Mouse (Mus musculus) hindbrain, embryonic 10.5 days (tissue): ENCODE data around the gene Man1b1. TPM values are rescaled to one million over a fixed set of nuclear protein-coding genes. Genes with fewer than 3 reads are reported as not detected.

Experiments used
- DNase-seq: peaks from one replicate; pipeline ENCODE4 v3.0.0-alpha.2; 2017; ENCODE audit warnings: low spot score
- H3K27ac ChIP-seq: fragments of 300-500 bp; sonication (generic); 2 replicates; pipeline ENCODE4 v1.5.1; 2016; ENCODE audit warnings: mild to moderate bottlenecking, moderate library complexity
- H3K27me3 ChIP-seq: fragments of 300-500 bp; sonication (generic); 2 replicates; pipeline ENCODE4 v1.6.1; 2016; ENCODE audit warnings: mild to moderate bottlenecking; ENCODE audit not compliant: poor library complexity, insufficient read depth, severe bottlenecking
- H3K36me3 ChIP-seq: fragments of 300-500 bp; sonication (generic); 2 replicates; pipeline ENCODE4 v1.6.1; 2016; ENCODE audit warnings: mild to moderate bottlenecking, moderate library complexity
- H3K4me1 ChIP-seq: fragments of 300-500 bp; sonication (generic); replicated peaks from 2 replicates; pipeline ENCODE4 v1.6.1; 2016; ENCODE audit warnings: mild to moderate bottlenecking
- H3K4me3 ChIP-seq: fragments of 300-500 bp; sonication (generic); 2 replicates; pipeline ENCODE4 v1.5.1; 2016; ENCODE audit warnings: mild to moderate bottlenecking, moderate library complexity
- H3K9me3 ChIP-seq: fragments of 300-500 bp; sonication (generic); 2 replicates; pipeline ENCODE4 v1.6.1; 2016; ENCODE audit warnings: mild to moderate bottlenecking, moderate library complexity
- WGBS: fragments of 180-500 bp; shearing (Covaris S2); methylation state at CpG from one replicate; pipeline ENCODE4 v1.1.7; 2016; 5-methylcytosine and 5-hydroxymethylcytosine counted together
- polyA plus RNA-seq: library from polyadenylated mRNA; unstranded; fragments of >200 nt; fragmentation: Nextera tagmentation; extraction: Ambion mirVana; gene quantifications from 2 replicates; pipeline ENCODE4 v1.2.1, GENCODE M21; 2016

The Man1b1 gene
- polyA plus RNA-seq, result 57.4 and 58.7 TPM in 2 replicates

DNA sequence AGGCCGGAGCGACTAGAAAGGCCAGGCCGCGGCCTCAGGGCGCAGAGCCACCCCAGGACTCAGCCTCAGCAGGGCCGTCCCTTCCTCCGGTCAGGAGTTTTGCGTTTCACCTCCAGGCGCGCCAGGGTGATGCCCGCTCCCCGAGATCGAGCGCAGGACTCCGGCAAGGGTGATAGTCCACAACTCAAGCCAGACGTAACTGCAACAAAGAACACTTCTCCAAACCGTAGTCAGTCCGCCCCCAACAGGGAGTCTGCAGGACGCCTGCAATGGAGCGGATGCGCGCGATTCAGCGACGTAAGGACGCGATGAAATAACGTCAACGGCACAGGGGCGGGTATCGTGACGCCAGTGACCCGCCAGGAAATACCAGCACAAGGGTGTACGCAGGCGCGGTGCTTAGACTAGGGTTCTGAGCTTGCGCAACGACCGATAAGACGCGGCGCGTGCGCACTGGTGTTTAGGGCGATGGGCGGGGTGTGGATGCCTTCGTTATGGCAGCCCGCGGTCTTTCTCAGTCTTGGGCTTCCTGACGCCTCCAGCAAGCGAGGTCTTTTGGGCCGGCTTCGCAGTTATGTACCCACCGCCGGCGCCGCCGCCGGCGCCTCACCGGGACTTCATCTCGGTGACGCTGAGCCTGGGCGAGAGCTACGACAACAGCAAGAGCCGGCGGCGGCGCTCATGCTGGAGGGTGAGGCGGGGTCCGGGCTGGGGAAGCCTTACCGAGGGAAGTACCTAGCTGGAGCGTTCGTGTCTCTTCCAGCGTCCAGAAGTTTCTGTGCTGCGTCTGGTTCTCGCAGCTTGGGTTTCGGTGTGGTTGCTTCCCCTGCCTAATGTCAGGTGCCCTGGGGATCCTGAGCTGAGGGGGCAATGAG lies at the start of gene Man1b1:
Man1b1 (plus strand) TSS at position 53 of the 875 bp plus-strand sequence.
- peaks cover 41% of the 10 kb centered on the region for H3K36me3 ChIP-seq
- no peaks in the 10 kb centered on the region for H3K27me3 ChIP-seq
- WGBS, result under 1% methylated on average over 78 of the region's 78 CpGs
- DNase-seq, result peak; percentile 99
- peaks cover 29% of the 10 kb centered on the region for H3K4me1 ChIP-seq
- peak within 1 kb of the TSS; percentile 85 for H3K4me3 ChIP-seq
- H3K27ac ChIP-seq, result peak within 1 kb of the TSS; percentile 95
- H3K9me3 ChIP-seq, result no peaks in the 10 kb centered on the region

DNA sequence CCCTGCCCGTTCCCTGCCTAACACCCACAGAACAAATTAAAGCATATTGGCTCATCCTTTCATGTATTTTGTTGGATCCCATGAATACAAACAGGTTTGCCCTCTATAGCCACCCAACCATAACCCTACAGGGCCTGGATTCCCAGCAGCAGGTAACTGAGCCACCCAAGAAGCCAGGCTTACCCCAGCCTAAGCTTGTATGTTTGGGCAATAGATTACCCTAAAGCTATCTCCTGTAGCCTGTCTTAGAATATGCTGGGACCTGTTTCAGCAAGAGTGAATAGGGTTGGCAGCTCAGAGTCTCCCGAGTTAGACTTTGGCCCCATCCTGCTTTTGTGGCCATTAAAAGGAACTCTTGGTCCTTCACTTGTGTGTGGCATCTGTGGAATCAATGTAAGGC lies 46.6 kb upstream of the Man1b1 start:
- no peak for DNase-seq
- Histone ChIP-seq H3K9me3 (no peaks in the 10 kb centered on the region), H3K27me3 (peaks cover 36% of the 10 kb centered on the region), H3K4me1 (peaks cover 9% of the 10 kb centered on the region), H3K4me3 (no peak overlapping the region), H3K27ac (no peak overlapping the region), H3K36me3 (peaks cover 59% of the 10 kb centered on the region)
- 92% methylated on average over 2 of the region's 2 CpGs for WGBS

DNA sequence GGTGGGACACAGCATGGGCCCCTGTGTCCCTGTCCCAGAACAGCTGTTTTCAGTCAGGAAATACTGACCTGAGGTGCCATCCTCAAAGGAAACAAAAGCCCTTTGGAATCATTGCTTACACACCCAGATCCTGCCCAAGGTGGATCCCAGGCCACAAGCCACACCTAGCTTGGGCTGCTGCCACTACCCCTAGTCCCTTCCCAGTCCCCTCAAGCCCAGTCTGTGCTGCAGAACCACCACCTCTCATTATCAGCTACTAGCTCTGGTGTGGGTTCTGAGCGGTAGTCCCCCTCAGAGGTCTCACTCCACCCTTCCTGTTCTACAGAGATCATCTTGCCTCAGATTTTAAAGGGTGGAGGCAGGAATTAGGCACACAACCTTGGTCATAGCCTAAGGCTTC lies 45.8 kb upstream of the Man1b1 start:
- H3K4me1 ChIP-seq, result peaks cover 15% of the 10 kb centered on the region
- DNase-seq, result no peak
- H3K27ac ChIP-seq, result no peak overlapping the region
- H3K4me3 ChIP-seq, result no peak overlapping the region
- peaks cover 44% of the 10 kb centered on the region for H3K27me3 ChIP-seq
- WGBS, result 88% methylated on average over 1 of the region's 1 CpGs
- H3K9me3 ChIP-seq, result no peaks in the 10 kb centered on the region
- peaks cover 51% of the 10 kb centered on the region for H3K36me3 ChIP-seq

DNA sequence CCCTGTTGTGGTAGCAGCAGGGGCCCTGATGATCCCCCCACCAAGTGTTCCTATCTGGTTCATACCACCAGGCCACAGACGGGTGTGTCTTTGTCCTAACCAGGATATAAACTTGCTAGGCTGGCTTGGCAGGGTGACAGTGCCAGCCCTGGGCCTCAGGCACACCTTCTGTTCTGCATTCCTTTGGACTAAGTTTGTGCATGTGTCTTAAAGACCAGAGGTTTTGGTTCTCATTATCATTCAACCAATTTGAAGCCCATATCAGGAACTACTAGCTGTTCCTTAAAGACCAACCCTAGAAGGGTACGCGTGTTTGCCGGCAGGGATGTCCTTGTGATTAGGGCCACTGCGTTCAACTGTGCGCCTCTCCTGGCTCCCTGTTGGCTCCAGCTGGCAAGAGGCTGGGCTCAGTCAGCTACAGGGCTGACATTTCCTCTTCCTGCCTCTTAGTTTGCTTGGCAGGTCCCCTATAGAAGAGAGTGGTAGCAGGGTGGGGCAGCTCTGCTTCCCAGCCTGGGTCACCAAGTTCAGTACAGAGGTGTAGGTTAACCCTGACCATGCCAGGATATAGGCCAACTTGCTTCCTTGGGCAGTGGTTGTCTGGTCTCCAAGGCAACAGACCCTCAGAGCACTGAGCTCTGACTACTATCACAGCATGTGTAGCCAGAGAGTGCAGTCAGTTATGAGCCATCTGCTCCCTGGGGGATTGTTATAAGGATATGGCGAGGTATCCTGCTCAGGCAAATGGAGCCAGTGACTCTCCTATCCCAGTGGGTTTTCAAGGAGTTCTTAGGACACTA lies 45.1 kb upstream of the Man1b1 start:
- peaks cover 51% of the 10 kb centered on the region for H3K27me3 ChIP-seq

DNA sequence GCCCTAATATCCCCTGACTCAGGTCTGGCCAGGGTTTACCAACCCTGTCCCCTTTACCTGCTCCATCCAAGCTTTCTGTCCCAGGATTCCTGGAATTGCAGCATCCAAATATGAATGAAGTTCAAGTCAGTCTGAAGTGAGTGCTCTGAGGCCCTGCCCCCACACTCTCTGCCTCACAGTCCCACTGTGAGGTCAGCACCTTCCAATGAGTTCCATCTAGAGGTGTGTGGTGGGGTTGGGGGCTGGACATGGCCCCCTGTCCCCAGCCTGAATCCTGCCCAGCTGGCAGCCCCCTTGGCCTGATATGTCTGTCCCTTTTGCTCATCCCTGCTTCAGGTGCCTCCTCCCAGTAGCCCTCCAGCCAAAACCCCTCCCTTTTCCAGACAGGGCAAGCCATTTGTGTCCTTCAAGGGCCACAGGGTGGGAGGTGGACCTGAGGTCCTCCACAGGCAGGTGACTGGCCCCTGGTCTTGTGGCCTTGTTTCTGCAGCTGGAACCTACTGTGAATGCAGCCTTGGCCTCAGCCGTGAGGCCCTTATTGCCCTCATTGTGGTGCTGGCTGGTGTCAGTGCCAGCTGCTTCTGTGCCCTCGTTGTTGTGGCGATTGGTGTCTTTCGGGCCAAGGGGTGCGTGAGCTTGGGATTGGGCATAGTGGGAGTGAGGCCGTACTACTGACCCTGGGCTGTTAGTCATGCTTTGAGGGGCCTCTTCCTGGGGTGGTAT lies 44.0 kb upstream of the Man1b1 start, which contains the start of gene Tmem210:
Tmem210 (plus strand) TSS at position 219 of the 723 bp plus-strand sequence.
- WGBS, result 85% methylated on average over 6 of the region's 6 CpGs
- Histone ChIP-seq H3K27ac (no peak within 1 kb of the TSS), H3K4me3 (no peak within 1 kb of the TSS), H3K9me3 (no peaks in the 10 kb centered on the region), H3K27me3 (peaks cover 61% of the 10 kb centered on the region), H3K4me1 (peaks cover 30% of the 10 kb centered on the region), H3K36me3 (peaks cover 34% of the 10 kb centered on the region)
- DNase-seq, result no peak

More for the DNA sequence above, 45.1 kb upstream of the Man1b1 start:
- H3K36me3 ChIP-seq, result peaks cover 44% of the 10 kb centered on the region
- H3K4me1 ChIP-seq, result peaks cover 22% of the 10 kb centered on the region
- H3K9me3 ChIP-seq, result no peaks in the 10 kb centered on the region
- 62% methylated on average over 7 of the region's 7 CpGs for WGBS
- no peak overlapping the region for H3K4me3 ChIP-seq
- DNase-seq, result no peak
- no peak overlapping the region for H3K27ac ChIP-seq

DNA sequence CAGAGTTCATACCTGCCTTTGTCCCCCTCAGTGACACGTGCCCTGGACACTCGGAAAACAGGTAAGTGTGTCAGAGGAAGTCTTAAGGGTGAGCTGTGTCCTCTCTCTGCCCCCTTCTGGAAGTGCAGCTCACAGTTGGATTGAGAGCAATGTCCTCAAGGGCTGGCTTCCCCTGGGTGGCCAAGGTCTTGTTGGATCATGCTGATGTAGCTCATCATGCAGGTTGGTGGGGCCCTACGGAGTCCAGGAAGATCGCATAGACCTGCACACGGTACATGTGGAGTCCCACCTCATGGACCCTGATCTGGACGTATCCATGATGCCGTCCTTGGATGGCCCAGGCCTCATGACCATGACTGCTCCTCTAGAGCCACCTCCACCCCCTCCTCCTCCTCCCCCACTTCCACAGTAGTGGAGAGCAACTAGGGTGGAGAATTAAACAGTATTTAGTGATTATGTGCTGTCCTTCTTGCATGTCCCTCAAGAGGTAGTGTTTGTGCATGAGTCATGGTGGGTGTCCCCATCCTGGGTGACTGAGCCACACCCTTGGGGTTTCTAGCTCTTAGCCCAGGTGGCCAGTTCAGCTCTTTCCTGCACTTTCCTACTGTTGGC lies 43.3 kb upstream of the Man1b1 start:
- WGBS, result 87% methylated on average over 7 of the region's 7 CpGs

DNA sequence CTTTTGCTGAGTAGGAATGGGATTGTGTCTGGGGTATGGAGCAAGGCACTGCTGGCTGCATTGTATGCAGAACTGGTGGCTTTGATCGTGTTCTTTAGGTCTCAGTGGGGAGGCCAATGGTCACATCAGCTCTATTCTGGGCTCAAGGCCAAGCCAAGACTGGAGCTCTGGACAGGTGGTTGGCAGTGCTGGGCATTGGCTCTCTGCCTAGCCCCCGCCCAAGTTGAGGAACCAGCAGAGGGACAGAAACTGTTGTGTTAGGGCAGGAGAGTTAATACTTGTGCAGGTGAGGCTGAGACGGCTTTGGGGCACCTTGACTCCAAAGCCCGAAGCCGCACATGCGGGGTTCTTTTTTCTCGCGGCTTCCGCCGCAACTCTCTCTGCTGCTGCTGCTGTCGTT lies 42.5 kb upstream of the Man1b1 start, which contains the start of gene Lrrc26:
Lrrc26 (plus strand) TSS at position 265 of the 400 bp plus-strand sequence.
- Histone ChIP-seq H3K9me3 (no peaks in the 10 kb centered on the region), H3K4me1 (peaks cover 30% of the 10 kb centered on the region), H3K27me3 (peaks cover 77% of the 10 kb centered on the region), H3K4me3 (peak within 1 kb of the TSS; percentile 29), H3K27ac (no peak within 1 kb of the TSS), H3K36me3 (peaks cover 18% of the 10 kb centered on the region)
- 18% methylated on average over 11 of the region's 11 CpGs for WGBS
- DNase-seq, result no peak

More for the DNA sequence above, 43.3 kb upstream of the Man1b1 start:
- Histone ChIP-seq H3K27ac (no peak overlapping the region), H3K4me3 (no peak overlapping the region), H3K36me3 (peaks cover 26% of the 10 kb centered on the region), H3K27me3 (peaks cover 69% of the 10 kb centered on the region), H3K4me1 (peaks cover 30% of the 10 kb centered on the region), H3K9me3 (no peaks in the 10 kb centered on the region)
- no peak for DNase-seq

DNA sequence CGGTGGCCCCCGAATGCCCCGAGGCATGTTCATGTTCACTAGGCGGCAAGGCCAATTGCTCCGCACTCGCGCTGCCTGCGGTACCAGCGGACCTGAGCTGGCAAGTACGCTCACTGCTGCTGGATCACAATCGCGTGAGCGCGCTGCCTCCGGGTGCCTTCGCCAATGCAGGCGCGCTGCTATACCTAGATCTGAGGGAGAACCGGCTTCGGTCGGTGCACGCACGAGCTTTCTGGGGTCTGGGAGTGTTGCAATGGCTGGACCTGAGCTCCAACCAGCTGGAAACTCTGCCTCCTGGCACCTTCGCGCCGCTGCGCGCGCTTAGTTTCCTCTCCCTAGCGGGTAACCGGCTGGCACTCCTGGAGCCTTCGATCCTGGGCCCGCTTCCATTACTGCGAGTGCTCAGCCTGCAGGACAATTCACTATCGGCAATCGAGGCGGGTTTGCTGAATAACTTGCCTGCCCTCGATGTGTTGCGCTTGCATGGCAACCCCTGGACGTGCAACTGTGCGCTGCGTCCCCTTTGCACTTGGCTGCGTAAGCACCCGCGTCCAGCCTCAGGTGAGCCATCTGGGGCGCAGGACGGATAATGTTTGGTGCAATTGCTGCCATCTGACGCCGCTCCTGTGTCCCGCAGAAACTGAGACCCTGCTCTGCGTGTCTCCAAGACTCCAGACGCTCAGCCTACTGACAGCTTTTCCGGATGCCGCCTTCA lies 41.9 kb upstream of the Man1b1 start:
- H3K36me3 ChIP-seq, result peaks cover 12% of the 10 kb centered on the region
- H3K4me1 ChIP-seq, result peaks cover 30% of the 10 kb centered on the region
- H3K4me3 ChIP-seq, result peak overlapping the region; percentile 29
- H3K27ac ChIP-seq, result no peak overlapping the region
- DNase-seq, result peak; percentile 18
- H3K9me3 ChIP-seq, result no peaks in the 10 kb centered on the region
- peaks cover 81% of the 10 kb centered on the region for H3K27me3 ChIP-seq
- WGBS, result 2% methylated on average over 54 of the region's 54 CpGs

DNA sequence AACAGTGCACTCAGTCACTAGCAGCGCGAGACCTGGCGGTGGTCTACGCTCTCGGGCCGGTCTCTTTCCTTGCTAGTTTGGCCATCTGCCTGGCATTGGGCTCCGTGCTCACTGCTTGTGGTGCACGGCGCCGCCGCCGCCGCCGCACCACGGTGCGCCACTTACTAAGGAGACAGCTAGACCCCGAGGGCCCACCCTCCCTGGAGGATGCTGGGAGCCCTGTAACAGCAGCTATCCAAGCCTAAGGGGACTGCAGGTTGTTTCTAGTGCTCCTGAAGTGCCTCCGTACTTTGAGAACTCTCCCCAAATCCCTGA lies 41.4 kb upstream of the Man1b1 start:
- H3K4me1 ChIP-seq, result peaks cover 30% of the 10 kb centered on the region
- peak; percentile 16 for DNase-seq
- peaks cover 86% of the 10 kb centered on the region for H3K27me3 ChIP-seq
- no peaks in the 10 kb centered on the region for H3K9me3 ChIP-seq
- H3K4me3 ChIP-seq, result peak overlapping the region; percentile 29
- peaks cover 7% of the 10 kb centered on the region for H3K36me3 ChIP-seq
- H3K27ac ChIP-seq, result no peak overlapping the region
- under 1% methylated on average over 18 of the region's 18 CpGs for WGBS

DNA sequence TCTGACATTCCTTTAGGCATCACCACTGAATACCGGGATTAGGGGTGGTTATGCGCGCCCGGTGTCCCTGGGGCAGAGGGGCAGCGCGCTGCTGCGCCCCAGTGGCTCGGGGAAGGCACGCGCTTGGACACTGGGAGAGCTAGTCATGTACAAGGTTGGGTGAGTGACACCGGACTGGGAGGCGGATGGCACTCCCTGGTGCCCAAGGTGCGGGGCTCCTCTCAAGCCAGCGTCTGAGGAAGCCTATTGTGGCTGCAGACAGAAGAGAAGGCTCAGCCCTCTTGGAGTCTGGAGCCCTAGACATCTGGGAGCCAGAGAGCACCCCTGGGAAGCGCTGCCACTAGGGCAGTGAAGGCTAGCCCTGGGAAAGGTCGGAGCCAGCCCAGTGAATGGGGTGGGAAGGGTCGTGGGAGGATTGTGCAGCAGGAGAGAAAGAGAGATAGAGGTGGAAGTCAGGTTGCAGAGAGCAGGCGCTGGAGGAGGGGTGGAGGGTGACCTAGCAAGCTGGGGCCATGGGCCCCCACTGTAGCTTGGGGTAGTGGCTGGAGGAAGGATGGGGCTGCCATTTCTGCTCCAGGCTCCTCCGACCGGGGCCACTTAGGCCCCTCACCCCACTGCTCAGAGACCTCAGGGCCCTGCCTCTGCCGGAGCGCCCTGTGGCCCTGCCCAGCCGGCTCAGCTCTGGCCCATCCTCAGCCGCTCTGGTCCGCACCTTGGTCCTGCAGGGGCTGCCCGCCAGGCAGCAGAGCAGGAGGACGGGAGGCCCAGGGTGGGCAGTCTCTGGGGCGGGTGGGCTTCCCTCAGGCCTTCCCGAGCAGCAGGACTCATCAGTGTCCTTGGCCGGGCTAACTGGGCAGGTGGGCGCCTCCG lies 40.7 kb upstream of the Man1b1 start:
- peaks cover under 1% of the 10 kb centered on the region; the same call in 1 of the 2 replicates for H3K36me3 ChIP-seq
- H3K27ac ChIP-seq, result no peak overlapping the region
- H3K4me1 ChIP-seq, result peaks cover 30% of the 10 kb centered on the region
- H3K4me3 ChIP-seq, result peak overlapping the region; percentile 43
- H3K9me3 ChIP-seq, result no peaks in the 10 kb centered on the region
- peaks cover 92% of the 10 kb centered on the region for H3K27me3 ChIP-seq
- 6% methylated on average over 32 of the region's 32 CpGs for WGBS
- peak; percentile 18 for DNase-seq

DNA sequence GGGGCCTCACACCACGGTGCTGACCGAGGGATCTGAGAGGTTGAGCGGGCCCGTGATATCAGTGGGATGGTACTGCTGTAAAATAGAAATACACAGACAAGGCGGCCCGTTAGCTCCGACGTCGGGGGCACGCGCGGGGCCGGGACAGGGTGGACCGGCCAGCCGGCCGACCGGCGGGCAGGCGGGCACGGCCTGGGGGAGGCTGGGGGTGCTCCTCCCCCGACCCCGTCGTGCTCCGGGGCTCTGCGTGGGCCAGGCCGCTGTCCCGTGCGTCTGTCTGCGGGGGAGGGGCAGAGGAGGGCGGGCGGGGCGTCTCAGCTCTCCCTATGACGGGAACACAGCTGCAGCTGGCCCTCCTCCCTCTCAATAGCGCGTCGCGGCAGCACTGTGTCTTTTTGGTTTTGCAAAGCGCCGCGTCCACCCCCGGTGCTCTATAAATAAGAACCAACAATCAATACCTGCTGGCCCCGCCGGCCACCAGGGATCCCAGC lies 40.0 kb upstream of the Man1b1 start:
- 7% methylated on average over 43 of the region's 43 CpGs for WGBS
- no peaks in the 10 kb centered on the region for H3K9me3 ChIP-seq
- peaks cover 97% of the 10 kb centered on the region for H3K27me3 ChIP-seq
- H3K4me3 ChIP-seq, result peak overlapping the region; percentile 43
- H3K36me3 ChIP-seq, result no peaks in the 10 kb centered on the region
- H3K4me1 ChIP-seq, result peaks cover 28% of the 10 kb centered on the region
- peak overlapping the region; percentile 62; the same call in 1 of the 2 replicates for H3K27ac ChIP-seq
- peak; percentile 21 for DNase-seq
